Mouse (Mus musculus) naive thymus-derived CD4-positive, alpha-beta T cell, adult 2 months (primary cell): ENCODE results near the gene Uox.

Experiments
- DNase-seq: peaks from one replicate; pipeline ENCODE4 v3.0.0-alpha.2; 2011; ENCODE audit warnings: low read depth

Uox gene

GRCm38 (mm10) chr3:146570148-146570782 lies at the start of gene Uox:
Gene Uox (plus strand): TSS chr3:146570426.
- no peak for DNase-seq

DNA sequence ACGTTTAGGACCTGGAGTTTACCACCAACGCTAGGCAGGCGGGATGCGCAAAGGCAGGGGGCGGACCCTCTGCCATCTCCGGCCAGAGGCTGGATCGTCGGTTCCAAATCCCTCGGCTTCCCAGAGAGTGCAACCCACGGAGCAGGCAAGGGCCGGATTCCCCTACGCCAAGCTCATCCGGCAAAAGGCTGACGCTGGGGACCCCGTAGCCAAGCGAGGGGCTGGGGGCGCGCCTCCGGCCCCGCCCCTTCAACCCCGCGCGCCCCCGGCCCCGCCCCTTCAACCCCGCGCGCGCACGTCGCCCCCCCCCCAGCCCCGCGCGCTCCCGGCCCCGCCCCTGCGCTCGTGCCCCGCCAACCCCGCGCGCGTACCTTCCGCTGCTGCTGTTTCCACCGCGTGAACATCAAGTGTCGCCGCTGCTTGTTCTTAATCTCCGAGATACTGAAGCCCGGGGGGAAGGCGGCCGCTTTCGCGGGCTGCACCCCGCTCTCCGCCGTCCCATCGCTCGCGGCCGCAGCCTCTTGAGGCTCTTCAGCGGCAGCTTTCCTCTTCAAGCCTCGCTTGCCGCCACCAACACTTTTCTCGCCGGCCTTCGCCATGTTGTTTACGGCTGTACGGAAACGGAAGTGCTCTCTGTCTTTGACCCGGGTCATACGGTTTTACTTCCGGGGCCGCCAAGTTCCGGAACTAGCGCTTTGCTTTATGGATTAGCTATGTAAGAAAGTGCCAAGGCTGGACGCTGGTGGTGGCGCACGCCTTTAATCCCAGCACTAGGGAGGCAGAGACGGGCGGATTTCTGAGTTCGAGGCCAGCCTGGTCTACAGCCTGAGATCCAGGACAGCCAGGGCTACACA lies 49.2 kb upstream of the Uox start, which contains the start of gene Rpf1:
Rpf1 (minus strand) TSS at position 632 of the 854 bp plus-strand sequence.
- DNase-seq: peak; percentile 94

- no peak for DNase-seq
These were observed 48.6 kb upstream of the Uox start for GRCm38 (mm10) chr3:146521652-146522020.

DNA sequence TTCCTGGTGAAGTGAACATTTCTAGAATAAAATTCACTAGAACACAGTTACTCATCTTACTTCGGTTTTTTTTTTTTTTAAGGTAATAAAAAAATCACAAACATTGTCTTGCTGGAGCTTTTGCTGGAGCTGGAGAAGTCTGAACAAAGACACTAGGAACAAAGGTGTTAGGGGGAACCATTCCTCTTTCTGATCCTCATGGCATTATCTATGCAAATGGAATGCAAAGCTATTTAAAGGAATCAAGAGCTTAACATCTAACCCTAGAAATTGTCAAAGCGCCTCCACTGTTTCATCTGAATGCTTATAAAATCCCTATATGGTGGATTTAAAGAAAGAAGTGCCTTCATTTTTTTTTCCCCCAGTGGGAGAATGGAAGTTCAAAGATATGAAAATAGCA lies 41.9 kb upstream of the Uox start:
- no peak for DNase-seq

- no peak for DNase-seq
These were observed 35.2 kb upstream of the Uox start for GRCm38 (mm10) chr3:146534986-146535385.

DNA sequence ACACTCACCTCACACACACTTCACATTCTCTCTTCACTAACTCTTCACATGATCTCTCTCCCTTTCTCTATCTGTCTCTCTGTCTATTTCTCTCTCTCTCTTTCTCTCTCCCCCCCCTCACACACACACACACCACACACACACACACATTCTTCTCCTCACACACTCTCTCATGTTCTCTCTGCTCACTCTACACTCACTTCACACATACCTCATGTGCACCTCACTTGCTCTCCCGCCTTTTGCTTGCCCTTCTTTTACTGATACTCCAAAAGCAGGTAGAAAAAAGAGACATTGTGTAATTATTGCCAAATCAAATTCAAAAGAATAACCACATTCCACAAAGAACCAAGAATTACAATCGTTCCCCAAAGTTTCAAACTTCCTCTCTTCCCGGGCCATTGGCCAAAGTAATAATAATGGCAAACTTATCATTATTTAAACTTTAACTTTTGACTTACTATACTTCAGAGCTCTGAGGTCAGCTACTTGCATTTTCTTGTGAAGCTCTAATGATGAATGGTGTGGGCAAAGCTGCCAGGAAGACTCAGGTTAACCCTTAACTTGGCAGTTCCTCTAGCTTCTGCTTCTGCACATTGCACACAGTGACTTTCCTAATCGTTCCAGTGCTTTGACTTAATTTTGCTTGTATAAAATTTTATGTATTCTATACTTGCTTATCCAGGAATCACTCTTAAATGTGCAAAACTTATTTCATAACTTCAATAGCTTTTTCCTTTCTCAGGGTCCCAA lies 29.5 kb upstream of the Uox start:
- DNase-seq: no peak

DNA sequence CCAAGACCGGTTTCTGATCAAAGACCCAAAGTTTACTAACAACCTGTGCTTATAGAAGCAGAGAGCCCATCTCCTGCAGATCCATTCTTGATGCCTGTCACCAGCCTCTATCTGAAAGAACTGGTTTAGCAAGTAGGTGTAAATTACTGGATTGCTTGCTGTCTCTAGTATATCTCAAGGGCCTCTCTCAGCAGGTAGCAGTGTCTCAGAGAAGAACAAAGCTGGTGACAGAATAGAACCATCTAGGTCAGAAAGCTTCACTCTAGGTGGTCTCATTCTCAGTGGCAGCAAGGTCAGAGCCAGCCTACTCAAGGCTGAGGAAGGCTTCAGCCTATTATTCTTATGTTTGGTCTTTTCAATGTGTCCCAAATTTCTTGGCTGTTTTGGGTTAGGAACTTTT lies 26.6 kb upstream of the Uox start:
- DNase-seq: no peak

DNA sequence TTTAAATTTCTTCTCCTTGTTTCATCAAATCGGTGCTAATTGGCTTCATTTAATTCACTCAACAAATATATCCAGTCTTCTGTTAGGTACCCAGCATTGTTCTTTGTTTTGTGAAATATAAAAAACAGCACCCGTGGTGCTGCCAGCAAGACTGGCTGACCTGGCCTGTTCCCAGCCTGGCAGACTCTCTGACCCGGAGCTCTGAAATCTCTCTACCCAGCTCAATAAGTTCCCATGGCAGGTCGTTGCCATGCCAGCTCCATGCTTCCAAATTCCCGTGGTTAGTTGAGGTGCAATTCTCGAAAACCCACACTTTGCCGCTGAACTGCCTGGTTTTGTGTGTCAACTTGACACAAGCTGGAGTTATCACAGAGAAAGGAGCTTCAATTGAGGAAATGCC lies 15.4 kb upstream of the Uox start:
- no peak for DNase-seq

- no peak for DNase-seq
These were observed 13.7 kb upstream of the Uox start for GRCm38 (mm10) chr3:146556567-146556966.

DNA sequence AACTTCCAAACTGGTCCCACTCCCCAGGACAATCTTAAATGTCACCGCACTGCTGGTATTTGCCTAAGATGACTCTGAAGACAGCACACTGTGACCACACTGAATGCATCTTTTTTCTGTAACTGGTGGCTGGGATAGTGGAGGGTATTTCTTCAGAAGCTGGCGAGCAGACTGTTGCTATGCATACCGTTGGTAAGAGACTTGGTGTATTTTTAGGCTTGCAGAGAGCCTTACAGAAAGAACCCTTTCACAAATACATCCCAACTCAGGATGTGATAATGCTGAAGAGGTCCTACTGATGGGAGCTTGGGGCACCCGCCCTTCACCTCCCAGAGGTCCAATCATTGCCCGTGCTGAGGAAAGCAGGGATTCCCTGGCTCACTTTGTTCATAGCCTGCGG lies 12.7 kb upstream of the Uox start:
- no peak for DNase-seq

DNA sequence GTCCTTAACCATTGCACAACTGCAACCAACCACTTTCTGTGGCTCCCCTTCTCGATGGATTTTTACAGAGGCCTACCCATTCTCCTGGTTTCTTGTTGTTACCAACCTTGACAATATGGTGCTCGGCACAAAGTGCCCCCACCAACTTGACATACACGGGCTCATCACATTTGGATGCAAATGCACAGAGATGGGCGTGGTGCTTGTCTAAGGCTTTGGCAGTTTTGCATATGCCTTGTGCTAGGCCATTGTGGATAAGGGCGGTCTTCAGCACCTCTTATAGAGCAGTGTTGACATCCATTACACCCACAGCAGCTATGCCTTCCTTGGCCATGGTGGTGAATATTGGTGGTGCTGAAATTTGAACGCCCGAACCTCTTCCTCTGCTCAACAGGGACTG lies 7.3 kb upstream of the Uox start:
- DNase-seq: no peak

GRCm38 (mm10) chr3:146564268-146565064 lies 5.8 kb upstream of the Uox start:
- peak; percentile 88 for DNase-seq

GRCm38 (mm10) chr3:146565065-146565411 lies 5.2 kb upstream of the Uox start:
- DNase-seq: no peak

- no peak for DNase-seq
These were observed 2.9 kb upstream of the Uox start for GRCm38 (mm10) chr3:146567366-146567765.

GRCm38 (mm10) chr3:146567884-146568530 lies 2.2 kb upstream of the Uox start:
- no peak for DNase-seq

DNA sequence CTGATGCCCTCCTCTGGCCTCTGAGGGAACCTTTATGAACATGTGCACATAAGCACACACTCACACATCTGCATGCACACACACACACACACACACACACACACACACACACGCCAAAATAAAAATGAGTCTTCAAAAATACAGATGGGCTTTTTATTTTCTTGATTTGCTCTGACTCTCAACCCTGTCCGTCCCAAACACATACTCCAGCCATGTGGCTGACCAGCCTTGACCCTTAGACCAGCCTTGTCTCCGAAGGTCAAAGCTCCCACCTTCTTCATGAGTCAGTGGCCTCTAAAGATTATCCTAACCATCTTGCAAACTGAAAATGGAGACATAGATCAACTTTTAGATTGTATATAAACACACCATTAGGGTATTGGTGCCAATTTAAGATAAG lies 632 bp upstream of the Uox start:
- DNase-seq: no peak

GRCm38 (mm10) chr3:146570939-146571338 lies 713 bp downstream of the Uox start:
- DNase-seq: no peak

DNA sequence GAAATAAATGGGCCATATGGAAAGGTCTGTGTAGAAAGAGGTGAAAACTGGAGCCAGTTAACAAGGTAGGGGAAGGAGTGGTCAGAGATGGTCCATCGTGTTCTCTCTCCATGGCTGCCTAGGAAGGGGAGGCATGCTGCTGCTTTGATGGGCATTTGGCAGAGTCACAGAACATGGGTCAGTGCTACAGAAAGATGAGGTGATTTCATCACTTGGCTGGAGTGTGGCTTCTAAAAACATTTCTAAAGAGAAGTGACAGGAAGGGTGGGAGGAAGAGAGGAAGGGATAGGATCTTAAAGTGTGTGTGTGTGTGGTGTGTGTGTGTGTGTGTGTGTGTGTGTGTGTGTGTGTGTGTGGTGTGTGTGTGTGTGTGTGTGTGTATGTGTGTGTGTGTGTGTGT lies 1.1 kb downstream of the Uox start:
- DNase-seq: no peak

DNA sequence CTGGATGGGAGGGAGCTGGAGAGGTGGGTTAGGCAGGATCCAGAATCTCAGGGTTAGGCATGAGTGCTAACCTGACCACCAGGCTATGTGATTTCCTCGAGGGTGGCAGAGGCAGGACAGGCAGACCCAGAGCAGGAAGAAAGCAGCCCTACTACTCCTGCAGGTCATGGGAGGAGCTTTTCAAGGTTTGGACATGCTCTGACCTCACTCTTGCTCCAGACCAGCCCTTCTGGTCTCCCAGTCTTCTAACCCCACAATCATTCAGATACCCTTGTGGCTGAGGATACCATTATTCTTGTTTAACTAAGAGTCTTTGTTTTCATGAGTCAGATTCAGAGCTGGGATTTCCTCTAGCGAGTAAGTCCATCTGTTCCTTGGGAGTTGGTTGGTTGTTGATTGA lies 7.4 kb downstream of the Uox start:
- no peak for DNase-seq

DNA sequence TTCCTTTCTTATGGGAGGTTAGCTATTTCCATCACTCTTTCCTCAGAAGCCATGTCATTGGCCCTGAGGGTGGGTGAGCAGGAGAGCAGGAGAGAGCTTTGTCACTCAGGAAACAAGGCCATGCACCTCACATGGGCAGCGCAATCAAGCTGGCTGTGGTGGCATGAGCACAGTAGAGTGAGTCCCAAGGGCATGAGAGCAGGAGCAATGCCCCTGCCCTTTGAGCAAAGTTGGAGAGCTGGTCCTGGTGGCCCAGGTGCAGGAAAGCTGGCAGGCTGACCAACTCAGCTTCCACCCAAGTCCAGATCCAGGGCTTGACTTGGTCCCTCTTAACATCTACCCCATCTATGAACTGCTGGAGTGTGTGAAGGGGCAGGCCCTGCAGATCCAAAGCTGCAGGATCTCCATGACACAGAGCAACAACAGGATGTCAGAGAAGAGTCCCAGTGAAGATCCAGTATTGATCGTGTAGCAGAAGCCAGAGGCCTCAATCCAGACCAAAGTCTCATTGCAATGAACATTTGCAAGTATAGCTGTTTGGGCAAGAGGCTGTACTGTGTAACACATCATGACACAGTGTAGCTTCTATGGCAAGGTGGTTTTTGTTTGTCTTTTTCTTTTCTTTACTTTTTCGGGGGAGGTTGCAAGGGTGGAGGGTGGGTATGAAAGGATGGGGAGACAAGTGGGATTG lies 10.0 kb downstream of the Uox start:
- no peak for DNase-seq

DNA sequence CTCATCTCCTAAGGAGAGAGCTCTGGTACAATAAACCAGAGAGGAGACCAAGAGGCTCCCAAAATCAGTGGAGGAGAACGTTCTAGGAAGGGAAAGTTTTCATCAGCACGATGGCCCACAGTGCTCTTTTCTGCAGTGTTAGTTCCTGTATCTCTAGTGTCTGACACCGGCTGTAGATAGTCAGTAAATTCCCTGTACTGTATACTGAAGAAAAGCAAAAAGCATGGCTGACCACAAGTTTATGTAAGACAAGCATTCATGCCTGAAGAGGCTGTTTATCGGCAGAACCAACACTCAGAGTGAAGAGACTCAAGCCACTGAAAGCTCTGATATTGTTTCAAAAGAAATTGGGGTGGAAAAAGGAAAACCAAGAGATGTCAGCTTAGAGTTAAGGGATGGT lies 13.3 kb downstream of the Uox start:
- DNase-seq: no peak
